Mouse (Mus musculus) monocyte, adult 2 months (primary cell): Measurements from ENCODE around the gene Ncam1.

Experiments used
- DNase-seq, 2 experiments: peaks; one replicate each; pipeline ENCODE4 v3.0.0; 2022; ENCODE audit warnings: low spot score in 2 of 2, low read depth in 1 of 2

The Ncam1 gene

DNA sequence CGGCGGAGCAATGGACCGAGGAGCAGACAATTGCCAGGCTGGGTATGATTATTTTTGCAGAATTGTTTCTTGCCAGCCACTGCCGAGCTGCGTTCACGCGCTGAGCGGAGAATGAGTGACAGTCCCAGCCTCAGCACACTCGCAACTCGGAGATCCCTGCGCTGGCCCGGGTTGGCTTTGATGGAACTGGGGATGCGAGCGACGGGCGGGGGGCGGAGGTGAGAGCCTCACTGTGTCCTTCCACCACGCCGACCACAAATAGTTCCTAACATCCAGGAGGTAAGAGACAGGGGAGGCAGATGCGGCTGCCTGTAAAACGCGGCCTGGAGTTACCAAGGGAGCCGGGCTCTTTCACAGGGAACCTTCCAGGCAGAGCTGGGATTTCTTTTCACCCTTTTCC, at the start of gene Ncam1:
Gene Ncam1 (minus strand): TSS at position 120 of the 400 bp plus-strand sequence.
- no peak for DNase-seq

- DNase-seq: no peak
These were observed 35.3 kb upstream of the Ncam1 start for GRCm38 (mm10) chr9:49834013-49834412.

GRCm38 (mm10) chr9:49827671-49828070, 28.9 kb upstream of the Ncam1 start:
- DNase-seq: no peak

DNA sequence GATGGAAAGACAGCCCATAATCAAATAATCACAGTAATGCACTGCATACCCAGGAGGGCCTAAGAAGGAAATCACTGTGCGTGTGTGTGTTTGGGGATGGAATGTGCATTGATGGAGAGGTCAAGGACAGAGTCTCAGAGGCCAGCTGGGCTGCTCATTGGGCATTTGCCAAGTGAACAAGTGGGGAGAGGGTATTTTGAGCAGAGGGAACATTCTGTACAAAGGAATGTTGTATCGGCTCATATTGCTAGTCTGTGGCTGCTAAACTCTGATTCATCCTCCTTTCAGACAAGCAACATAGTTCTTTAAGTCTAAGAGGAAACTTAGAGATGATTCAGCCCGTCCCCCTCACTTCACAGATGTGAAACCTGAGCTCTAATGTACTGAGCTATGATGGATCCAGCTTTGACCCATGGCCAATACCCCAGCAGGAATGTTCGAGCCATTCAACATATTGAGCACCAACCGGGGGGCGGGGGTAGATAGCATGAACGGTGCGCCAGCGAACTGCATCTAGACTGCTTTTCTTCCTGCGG, 17.5 kb upstream of the Ncam1 start:
- no peak for DNase-seq

- DNase-seq: no peak
These were observed 15.7 kb upstream of the Ncam1 start for GRCm38 (mm10) chr9:49814442-49814841.

- DNase-seq: no peak
These were observed 4.5 kb upstream of the Ncam1 start for GRCm38 (mm10) chr9:49803222-49803621.

DNA sequence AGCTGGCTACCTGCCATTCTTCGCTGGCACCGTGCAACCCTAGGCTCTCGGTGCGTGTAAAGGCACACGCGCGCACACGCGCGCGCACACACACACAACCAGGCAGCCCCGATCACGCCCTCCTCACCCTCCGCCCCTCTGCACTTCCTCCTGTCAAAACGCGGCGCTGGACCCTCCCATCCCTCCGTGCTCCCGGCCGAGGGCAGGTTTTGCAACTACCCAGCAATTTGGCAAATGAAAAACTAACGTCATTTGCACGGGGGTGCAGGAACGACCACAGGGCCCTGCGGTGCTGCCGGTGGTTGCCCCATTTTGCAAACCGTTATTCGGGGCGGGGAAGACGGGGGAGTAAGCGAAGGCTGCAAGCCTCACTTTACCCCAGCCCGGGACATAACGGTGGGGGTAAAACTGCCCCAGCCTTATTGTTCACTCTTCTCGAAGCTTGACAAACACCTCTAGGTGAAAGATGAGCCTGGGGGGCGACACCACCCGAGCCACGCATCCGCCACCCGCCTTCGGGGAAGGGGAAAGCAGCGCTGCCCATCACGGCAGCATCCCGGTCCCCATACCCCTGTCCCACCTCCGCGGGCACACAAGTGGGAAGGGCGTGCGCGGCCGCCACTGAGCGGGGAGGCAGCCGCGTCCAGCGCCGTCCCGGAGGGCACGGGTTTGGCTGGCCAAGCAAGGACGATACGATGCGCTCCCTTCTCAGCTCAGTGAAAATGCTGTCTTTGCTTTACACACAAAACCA, 729 bp downstream of the Ncam1 start:
- peak in 1 of 2 experiments; percentile 5 for DNase-seq

DNA sequence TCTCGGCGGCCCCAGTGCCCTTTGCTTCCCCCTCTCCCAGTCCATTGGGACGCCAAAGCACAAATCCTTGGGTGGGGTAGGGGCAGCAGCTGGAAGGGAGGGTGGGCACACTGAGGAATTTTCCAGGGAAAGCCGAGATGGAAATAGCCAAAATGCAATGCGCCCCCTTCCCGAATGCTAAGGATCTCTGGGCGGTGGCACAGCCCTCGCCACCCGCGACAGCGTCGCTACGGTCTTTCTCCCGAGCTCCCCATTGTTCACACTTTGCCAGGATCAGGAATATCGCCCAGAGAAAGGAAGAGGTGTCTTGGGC, 1.3 kb downstream of the Ncam1 start:
- no peak for DNase-seq

DNA sequence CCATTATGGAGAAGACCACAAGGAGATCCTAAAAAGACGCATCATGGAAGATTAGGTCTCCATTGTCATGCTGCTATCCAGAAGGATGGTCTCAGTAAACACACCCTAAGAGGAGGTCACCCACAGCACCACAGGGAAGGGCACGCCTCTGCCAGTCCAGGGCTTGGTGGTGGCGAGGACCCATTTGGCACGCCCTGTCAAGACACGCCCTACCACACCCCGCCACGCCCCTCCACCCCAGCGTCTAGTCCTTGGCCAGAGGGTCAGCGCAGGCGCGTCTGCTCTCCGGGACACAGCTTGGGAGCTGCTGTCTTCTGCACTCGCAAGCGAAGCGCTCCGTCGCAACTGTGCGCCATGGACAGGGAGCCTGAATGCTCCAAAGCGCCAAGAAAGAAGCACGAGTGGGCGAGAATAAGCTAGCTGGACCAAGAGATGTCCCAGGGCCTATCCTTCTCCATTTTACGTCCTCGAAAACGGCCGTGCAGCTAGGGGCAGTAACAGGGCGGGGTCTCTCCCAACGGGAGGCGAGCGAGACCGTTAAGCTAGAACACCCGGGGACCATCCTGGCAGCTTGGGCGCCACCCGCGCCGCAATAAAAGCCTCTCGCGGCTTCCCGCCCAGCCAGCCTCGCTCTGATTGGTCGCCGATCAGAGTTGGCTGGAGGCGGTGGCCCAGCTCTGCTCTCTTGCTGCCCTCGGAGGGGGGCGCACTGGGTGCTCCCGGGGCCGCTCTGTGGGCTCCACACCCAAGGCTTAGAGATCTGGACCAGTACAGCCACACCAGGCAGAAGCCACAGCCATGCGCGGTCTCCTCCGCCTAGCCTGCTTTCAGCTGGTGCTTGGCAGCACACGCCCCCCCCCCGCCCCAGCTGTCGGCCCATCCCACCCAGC, 1.9 kb downstream of the Ncam1 start:
- no peak for DNase-seq

- no peak for DNase-seq
These were observed 2.8 kb downstream of the Ncam1 start for GRCm38 (mm10) chr9:49795881-49796280.

DNA sequence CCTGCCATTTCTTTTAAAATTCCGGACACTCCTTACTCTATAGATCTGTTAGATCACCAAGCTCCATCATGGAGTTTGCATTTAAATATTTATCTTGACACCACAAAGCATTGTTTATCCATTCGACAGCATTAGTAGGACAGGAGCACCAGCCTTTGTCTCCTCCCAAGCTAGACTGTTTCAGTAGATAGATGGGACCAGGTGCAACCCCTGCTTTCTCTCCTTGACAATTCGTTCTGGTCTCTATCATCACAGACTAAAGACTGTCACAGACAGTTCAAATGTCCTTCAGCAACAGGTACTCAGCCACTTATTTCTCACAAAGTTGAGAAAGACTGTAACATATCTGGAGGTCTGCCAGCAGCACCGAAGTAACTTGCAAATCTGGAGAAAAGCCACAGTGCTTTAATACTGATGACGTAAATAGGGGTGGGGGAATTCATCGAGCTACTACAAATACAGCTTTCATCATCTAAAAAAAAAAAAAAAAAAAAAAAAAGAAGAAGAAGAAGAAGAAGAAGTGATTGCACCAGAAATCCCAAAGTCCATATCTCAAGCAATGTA, 4.7 kb downstream of the Ncam1 start:
- no peak for DNase-seq

DNA sequence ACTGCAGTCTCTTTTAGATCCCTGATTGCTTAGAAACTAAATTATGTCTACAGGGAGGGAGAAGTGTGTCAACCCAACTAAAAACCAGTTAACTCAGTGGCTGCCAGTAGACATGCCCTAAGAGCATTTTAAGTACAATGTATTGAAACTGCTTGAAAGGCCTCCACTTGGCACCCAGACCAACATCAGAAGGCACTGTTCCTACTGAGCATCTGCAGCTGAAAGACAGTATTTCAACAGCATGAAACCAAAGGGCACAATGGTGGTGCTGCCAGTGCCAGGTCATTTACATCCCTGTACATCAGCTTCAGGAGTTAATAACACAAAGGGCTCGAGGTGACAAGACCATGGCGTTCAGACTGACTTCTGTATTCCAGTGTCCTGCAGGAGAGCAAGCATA, 5.5 kb downstream of the Ncam1 start:
- no peak for DNase-seq

- no peak for DNase-seq
These were observed 6.1 kb downstream of the Ncam1 start for GRCm38 (mm10) chr9:49792646-49793045.

DNA sequence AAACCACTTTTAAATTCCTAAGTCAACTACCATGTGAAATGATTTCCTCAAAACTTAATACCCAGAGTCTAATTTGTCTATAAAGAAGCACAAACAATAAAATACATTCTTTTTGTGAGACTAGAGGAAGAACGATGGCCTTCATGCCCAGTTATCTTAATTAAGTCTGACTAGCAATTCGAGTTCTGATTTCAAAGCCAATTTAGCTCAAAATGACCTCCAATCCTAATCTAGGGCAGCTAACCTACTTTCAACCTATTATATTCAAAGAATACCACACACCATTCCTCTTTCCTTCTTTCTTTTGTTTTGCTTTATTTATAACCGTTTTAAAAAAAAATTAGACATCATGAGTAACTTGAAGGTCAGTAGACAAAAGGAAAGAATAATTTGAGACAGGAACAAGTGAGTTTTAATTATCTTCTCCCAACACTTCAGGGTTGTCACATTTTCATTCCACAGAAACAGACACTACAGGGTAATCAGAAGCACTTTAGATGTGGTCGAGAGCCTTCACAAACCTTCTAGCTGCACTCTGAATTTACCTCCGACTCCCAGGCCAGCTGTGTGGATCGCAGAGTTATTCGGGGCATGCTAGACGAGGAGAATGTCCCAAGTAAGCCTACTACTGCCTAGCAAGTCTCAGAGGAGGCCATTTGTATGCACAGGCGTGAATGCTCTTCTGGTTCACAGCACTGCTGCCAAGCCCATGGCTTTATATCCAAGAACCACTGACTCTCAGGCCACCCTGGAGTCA, 17.5 kb downstream of the Ncam1 start:
- DNase-seq: no peak

DNA sequence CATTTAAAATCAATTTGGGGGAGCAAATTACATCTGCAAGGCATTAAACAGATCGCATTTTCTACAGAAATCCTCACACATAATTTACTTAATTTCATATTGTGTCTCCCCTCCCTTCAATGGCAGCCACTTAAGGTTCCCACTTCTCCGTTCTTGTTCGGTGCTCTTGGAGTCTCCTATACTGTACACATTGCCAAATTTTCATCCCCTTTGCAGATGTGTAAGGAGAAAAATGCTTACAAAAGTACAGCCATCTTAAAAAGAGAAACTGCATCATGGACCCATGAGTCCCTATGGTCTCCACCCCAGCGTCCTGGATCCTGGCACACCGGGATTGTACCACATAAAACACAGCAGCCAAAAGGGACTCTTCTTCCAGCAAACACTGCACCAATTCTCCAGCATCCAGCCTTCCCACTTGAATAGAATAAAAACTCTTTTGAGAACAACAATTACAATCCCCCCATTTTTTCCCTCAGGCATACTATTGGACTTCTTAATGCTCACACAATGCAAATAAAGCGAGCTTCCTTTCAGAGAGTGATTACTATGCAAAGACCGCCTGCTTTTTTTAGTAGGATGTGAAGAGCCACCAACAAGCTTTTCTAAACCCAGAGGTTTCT, 21.6 kb downstream of the Ncam1 start:
- DNase-seq: no peak

DNA sequence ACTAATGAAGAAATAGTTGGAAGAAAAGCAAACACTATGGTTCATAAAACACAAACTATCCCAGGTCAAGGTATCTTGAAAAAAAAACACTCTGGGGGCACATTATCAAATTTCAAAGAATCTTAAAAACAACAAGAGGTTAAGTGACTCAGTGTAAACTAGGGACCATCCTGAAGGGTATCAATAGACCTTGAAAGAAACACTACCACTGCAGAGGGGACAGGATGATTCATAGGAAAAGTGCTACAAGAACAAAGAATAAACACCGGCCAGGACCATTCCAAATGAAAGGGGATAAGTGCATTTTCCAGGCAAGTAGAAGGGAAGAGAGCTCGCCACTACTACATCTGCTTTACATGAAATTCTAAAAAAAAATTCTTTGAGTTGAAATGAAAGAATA, 32.1 kb downstream of the Ncam1 start:
- no peak for DNase-seq

GRCm38 (mm10) chr9:49760571-49760970, 38.2 kb downstream of the Ncam1 start:
- DNase-seq: no peak

DNA sequence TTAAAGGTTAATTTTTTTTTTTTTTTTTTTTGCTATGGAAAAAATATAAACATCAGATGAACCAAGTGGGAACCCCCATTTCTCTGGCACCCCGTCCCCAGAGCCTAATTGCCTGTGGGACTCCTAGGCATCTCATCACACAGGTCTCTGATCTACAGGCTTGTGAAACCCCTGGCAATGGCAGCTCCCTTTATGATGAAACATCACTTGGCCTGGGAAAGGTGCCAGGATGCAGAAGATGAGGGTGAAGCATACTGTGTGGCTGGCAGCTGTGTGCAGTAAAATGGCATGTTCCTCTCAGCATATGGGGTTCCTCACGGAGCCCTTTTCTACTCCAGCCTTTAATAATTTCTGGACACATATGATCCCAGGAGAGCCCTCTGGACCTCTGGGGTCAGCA, 40.3 kb downstream of the Ncam1 start:
- DNase-seq: no peak

GRCm38 (mm10) chr9:49757986-49758385, 40.7 kb downstream of the Ncam1 start:
- DNase-seq: no peak

- DNase-seq: no peak
These were observed 41.1 kb downstream of the Ncam1 start for GRCm38 (mm10) chr9:49757582-49757981.

GRCm38 (mm10) chr9:49756725-49757124, 42.0 kb downstream of the Ncam1 start:
- no peak for DNase-seq
